Mouse (Mus musculus) bone marrow, adult 2 months (tissue): ENCODE data around the gene Farp1.

Experiments
- CTCF ChIP-seq: fragments of 200-500 bp; IDR thresholded peaks from 2 replicates; pipeline ENCODE4 v1.5.1; 2011; ENCODE audit warnings: low read length, control low read depth; ENCODE audit not compliant: control insufficient read depth, insufficient read depth
- POLR2A ChIP-seq: fragments of 200-500 bp; IDR thresholded peaks from 2 replicates; pipeline ENCODE4 v1.6.1; 2011; ENCODE audit warnings: low read depth, mild to moderate bottlenecking, control low read depth, low read length, borderline replicate concordance; ENCODE audit not compliant: control insufficient read depth

- TF ChIP-seq CTCF (no peak), POLR2A (no peak)
Observed at GRCm38 (mm10) chr14:121310325-121311080, 275.5 kb downstream of the Farp1 start.
